Mouse (Mus musculus): ENCODE data around the gene Tufm. TPM values are rescaled to one million over a fixed set of nuclear protein-coding genes. Genes with fewer than 3 reads are reported as not detected.

Gene Tufm
- polyA plus RNA-seq, 1 experiment: 167 TPM

DNA sequence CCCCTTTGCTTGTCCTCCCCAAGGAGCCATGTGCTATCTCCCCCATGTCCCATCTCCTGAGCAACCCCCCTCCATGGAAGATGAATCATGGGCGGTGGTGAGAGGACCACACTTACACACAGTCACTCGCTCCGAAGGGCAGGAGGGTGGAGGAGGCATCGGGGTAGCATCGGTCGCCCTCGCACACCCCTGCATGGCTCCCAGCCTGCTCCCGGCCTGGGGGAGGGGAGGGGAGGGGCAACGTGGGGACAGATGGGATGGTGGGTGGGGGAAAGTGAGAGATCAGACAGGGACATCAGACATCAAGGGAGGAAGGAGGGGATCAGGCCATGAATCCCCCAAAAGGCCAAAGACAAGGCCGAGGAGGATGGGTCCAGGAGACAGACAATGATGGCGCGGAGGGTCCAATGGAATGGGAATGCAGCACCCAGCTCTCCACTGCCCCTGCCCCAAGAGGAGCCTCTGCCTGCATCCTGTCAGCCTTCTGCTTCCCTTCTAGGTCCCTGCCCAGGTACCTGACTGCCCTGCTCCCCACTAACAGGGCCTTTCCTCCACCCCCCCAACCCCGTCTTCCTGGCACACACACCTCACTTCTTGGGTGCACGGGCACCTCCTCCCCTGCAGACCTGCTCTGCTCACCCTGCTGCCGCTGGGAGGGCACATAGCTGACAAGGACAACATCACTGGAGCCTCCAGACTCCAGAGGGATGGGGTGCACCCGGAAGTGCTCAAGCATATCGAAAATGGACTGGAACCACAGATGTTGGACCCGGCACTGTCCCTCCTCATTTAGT, 19.1 kb upstream of the Tufm start:
- peaks cover 23% of the 10 kb centered on the region for H3K36me3 ChIP-seq (ENCODE audit: control insufficient read depth, insufficient read depth)
- H3ac ChIP-seq (ENCODE audit: control insufficient read depth, insufficient read length): no peak overlapping the region
- peak; percentile 49 for TF ChIP-seq POLR2AphosphoS2 (IDR thresholded peaks at IDR 0.05; ENCODE audit: insufficient read length, low read depth)
- no peak for TF ChIP-seq USF1 (IDR thresholded peaks at IDR 0.05; ENCODE audit: low read depth)
- TF ChIP-seq E2F4 (IDR thresholded peaks at IDR 0.05; ENCODE audit: insufficient read depth): no peak
- H3K4me2 ChIP-seq (ENCODE audit: low read depth): no peak overlapping the region
- H3K79me2 ChIP-seq (ENCODE audit: control insufficient read depth, insufficient read depth): peaks cover 8% of the 10 kb centered on the region
- H3K27me3 ChIP-seq (ENCODE audit: control insufficient read depth, insufficient read depth, insufficient read length): no peaks in the 10 kb centered on the region
- H3K4me3 ChIP-seq: no peak overlapping the region

DNA sequence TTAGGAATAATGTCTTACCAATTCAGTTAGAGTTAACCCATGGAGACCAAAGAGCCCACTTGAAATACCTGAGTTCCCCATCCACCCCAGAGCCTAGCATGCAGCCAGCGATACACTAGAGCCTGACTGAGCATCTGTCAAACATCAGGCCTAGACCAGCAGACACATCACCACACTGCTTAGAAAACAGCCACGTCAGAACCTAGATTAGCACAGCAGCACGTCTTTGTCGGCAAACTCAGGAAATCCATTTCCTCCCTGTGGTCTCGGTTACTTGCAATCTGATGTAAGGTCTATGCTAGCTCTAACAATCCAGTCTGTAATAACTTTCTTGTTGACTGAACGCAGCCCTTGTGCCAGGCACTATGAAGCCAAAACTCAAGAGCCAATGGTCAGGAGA, 17.1 kb upstream of the Tufm start:
- H3K4me3 ChIP-seq: no peak overlapping the region
- no peak overlapping the region for H3K4me2 ChIP-seq (ENCODE audit: low read depth)
- no peak for TF ChIP-seq MYOG (IDR thresholded peaks at IDR 0.05; ENCODE audit: control insufficient read depth in 1 of 3, insufficient read depth in 1 of 3, insufficient read length in 2 of 3, low read depth in 2 of 3)
- TF ChIP-seq E2F4 (IDR thresholded peaks at IDR 0.05; ENCODE audit: insufficient read depth): no peak
- no peak for TF ChIP-seq POLR2AphosphoS2 (IDR thresholded peaks at IDR 0.05; ENCODE audit: insufficient read length, low read depth)
- no peak for TF ChIP-seq USF1 (IDR thresholded peaks at IDR 0.05; ENCODE audit: low read depth)
- TF ChIP-seq MYOD1 (IDR thresholded peaks at IDR 0.05; ENCODE audit: control insufficient read depth in 1 of 3, insufficient read length in 2 of 3, low read depth in 2 of 3): no peak
- peaks cover 23% of the 10 kb centered on the region for H3K36me3 ChIP-seq (ENCODE audit: control insufficient read depth, insufficient read depth)
- no peaks in the 10 kb centered on the region for H3K27me3 ChIP-seq (ENCODE audit: control insufficient read depth, insufficient read depth, insufficient read length)
- no peak overlapping the region for H3ac ChIP-seq (ENCODE audit: control insufficient read depth, insufficient read length)
- H3K79me2 ChIP-seq (ENCODE audit: control insufficient read depth, insufficient read depth): peaks cover 23% of the 10 kb centered on the region

DNA sequence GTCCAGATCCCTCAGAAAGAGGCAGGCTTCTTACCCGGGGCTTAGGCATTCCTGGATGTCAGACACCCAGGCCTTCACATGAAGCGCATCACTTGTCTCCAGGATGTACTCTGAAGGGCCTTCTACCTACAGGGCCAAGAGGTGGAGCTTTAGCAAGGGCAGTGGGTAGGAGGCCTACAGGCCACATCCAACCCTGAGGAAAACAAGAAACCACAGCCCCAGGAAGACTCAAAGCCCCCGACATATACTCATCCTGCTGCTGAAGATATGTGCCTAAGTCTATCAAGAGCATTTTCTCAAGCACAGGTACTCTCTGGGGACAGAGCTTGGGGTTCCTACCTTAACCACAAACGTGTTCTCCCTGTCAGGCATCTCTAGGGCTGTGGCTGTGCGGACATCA, 15.8 kb upstream of the Tufm start:
- no peak overlapping the region for H3K4me2 ChIP-seq (ENCODE audit: low read depth)
- peaks cover 23% of the 10 kb centered on the region for H3K36me3 ChIP-seq (ENCODE audit: control insufficient read depth, insufficient read depth)
- no peaks in the 10 kb centered on the region for H3K27me3 ChIP-seq (ENCODE audit: control insufficient read depth, insufficient read depth, insufficient read length)
- H3K4me3 ChIP-seq: no peak overlapping the region
- H3K79me2 ChIP-seq (ENCODE audit: control insufficient read depth, insufficient read depth): peaks cover 32% of the 10 kb centered on the region
- no peak overlapping the region for H3ac ChIP-seq (ENCODE audit: control insufficient read depth, insufficient read length)
- TF ChIP-seq MYOD1 (IDR thresholded peaks at IDR 0.05; ENCODE audit: control insufficient read depth in 1 of 3, insufficient read length in 2 of 3, low read depth in 2 of 3): no peak
- no peak for TF ChIP-seq E2F4 (IDR thresholded peaks at IDR 0.05; ENCODE audit: insufficient read depth)
- no peak for TF ChIP-seq TCF3 (IDR thresholded peaks at IDR 0.05; ENCODE audit: insufficient read length, low read depth)
- TF ChIP-seq TCF12 (IDR thresholded peaks at IDR 0.05; ENCODE audit: insufficient read depth, poor library complexity, severe bottlenecking): no peak
- TF ChIP-seq POLR2AphosphoS2 (IDR thresholded peaks at IDR 0.05; ENCODE audit: insufficient read length, low read depth): no peak
- TF ChIP-seq SRF (IDR thresholded peaks at IDR 0.05; ENCODE audit: control insufficient read depth, insufficient read length, low read depth): no peak
- no peak for TF ChIP-seq POLR2A (IDR thresholded peaks at IDR 0.05; ENCODE audit: insufficient read length, low read depth)
- TF ChIP-seq MYOG (IDR thresholded peaks at IDR 0.05; ENCODE audit: control insufficient read depth in 1 of 3, insufficient read depth in 1 of 3, insufficient read length in 2 of 3, low read depth in 2 of 3): no peak
- no peak for TF ChIP-seq CEBPB (IDR thresholded peaks at IDR 0.05; ENCODE audit: insufficient read depth, poor library complexity, severe bottlenecking)
- no peak for TF ChIP-seq MAX (IDR thresholded peaks at IDR 0.05; ENCODE audit: low read depth)
- TF ChIP-seq REST (IDR thresholded peaks at IDR 0.05; ENCODE audit: insufficient read depth, insufficient read length): no peak
- TF ChIP-seq USF1 (IDR thresholded peaks at IDR 0.05; ENCODE audit: low read depth): no peak

DNA sequence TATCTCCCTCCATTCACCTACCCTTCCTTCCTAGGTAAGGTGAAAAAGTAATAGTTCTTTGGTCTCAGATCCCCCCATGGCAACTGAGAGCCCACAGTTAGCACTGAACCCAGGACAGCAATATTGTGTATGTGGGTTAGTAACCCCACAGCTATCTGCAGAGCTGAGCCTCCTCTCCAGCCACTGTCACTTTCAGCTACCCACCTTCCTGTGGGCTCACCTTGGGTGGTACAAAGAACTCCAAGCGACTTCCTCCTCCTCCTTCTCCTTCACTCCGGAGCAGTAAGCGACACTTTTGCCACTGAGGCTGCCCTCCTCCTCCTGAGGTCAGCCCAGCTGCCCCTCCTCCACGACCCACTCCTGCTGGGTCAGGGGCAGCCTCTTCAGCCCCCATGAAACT, 15.3 kb upstream of the Tufm start:
- Histone ChIP-seq H3K79me2 (ENCODE audit: control insufficient read depth, insufficient read depth) (peaks cover 32% of the 10 kb centered on the region), H3K27me3 (ENCODE audit: control insufficient read depth, insufficient read depth, insufficient read length) (no peaks in the 10 kb centered on the region), H3K4me3 (no peak overlapping the region), H3K36me3 (ENCODE audit: control insufficient read depth, insufficient read depth) (peaks cover 23% of the 10 kb centered on the region), H3ac (ENCODE audit: control insufficient read depth, insufficient read length) (no peak overlapping the region), H3K4me2 (ENCODE audit: low read depth) (no peak overlapping the region)
- peak; percentile 8 for TF ChIP-seq POLR2AphosphoS2 (IDR thresholded peaks at IDR 0.05; ENCODE audit: insufficient read length, low read depth)
- no peak for TF ChIP-seq SRF (IDR thresholded peaks at IDR 0.05; ENCODE audit: control insufficient read depth, insufficient read length, low read depth)

DNA sequence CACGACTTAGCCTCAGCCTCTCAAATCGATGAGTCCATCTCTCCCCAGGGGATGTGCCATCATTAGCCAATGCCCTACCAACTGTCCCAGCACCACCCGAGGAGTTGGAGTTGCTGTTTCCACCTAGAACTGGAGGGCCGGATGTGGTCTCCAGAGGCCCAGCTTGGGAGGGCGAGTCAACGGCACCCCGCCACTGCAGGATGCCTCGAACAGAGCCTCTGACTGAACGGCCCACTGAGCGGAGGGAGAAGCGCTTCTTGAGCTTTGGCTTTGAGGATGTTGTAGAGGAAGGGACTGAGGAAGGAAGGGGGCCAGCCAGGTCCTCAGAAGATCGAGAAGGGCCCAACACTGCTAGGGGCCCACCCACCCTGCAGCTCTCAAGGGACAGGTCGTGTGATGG, 14.9 kb upstream of the Tufm start:
- peaks cover 19% of the 10 kb centered on the region for H3K36me3 ChIP-seq (ENCODE audit: control insufficient read depth, insufficient read depth)

More for the DNA sequence above, 14.9 kb upstream of the Tufm start:
- no peak overlapping the region for H3ac ChIP-seq (ENCODE audit: control insufficient read depth, insufficient read length)
- no peak overlapping the region for H3K4me2 ChIP-seq (ENCODE audit: low read depth)
- H3K79me2 ChIP-seq (ENCODE audit: control insufficient read depth, insufficient read depth): peaks cover 32% of the 10 kb centered on the region
- no peak for TF ChIP-seq POLR2A (IDR thresholded peaks at IDR 0.05; ENCODE audit: insufficient read length, low read depth)
- no peak for TF ChIP-seq POLR2AphosphoS2 (IDR thresholded peaks at IDR 0.05; ENCODE audit: insufficient read length, low read depth)
- TF ChIP-seq TCF3 (IDR thresholded peaks at IDR 0.05; ENCODE audit: insufficient read length, low read depth): no peak
- TF ChIP-seq E2F4 (IDR thresholded peaks at IDR 0.05; ENCODE audit: insufficient read depth): no peak
- no peak for TF ChIP-seq SRF (IDR thresholded peaks at IDR 0.05; ENCODE audit: control insufficient read depth, insufficient read length, low read depth)
- TF ChIP-seq TCF12 (IDR thresholded peaks at IDR 0.05; ENCODE audit: insufficient read depth, poor library complexity, severe bottlenecking): no peak
- TF ChIP-seq MAX (IDR thresholded peaks at IDR 0.05; ENCODE audit: low read depth): no peak
- TF ChIP-seq USF1 (IDR thresholded peaks at IDR 0.05; ENCODE audit: low read depth): no peak
- no peak for TF ChIP-seq REST (IDR thresholded peaks at IDR 0.05; ENCODE audit: insufficient read depth, insufficient read length)
- no peak for TF ChIP-seq MYOD1 (IDR thresholded peaks at IDR 0.05; ENCODE audit: control insufficient read depth in 1 of 3, insufficient read length in 2 of 3, low read depth in 2 of 3)
- no peak for TF ChIP-seq CEBPB (IDR thresholded peaks at IDR 0.05; ENCODE audit: insufficient read depth, poor library complexity, severe bottlenecking)
- TF ChIP-seq MYOG (IDR thresholded peaks at IDR 0.05; ENCODE audit: control insufficient read depth in 1 of 3, insufficient read depth in 1 of 3, insufficient read length in 2 of 3, low read depth in 2 of 3): no peak
- H3K27me3 ChIP-seq (ENCODE audit: control insufficient read depth, insufficient read depth, insufficient read length): no peaks in the 10 kb centered on the region
- no peak overlapping the region for H3K4me3 ChIP-seq

Measured in myocyte (in vitro differentiated cells).